In the genomic region with DNA sequence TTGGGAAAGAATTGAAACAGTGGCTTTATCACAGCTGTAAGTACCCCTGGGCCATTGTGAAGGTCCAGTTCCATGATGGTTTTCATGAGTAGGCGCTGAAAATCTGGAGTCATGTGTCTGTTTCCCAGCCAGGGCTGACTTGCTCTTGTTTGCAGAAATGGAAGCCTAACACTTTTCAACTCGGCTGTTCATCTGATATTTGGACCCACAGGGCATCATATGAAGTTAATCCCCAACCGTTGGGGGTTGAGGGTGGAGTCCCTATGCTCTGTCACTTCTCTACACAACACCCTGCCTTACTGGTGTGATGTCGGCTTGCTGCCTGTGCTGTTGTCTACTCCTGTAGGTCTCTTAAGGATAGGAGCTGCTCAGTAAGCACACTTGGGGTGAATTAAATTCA, we compare ENCODE assay signal across 23 mouse cellular contexts.
"Had no signal": no experiment of that assay in that cellular context is flagged by ENCODE, and none has a peak within 500 bp of the region (broad histone marks: within the 10 kb centered on the region; RNA-seq: fewer than 3 reads in every experiment).

No protein-coding gene starts in this region.

- H3K27me3 ChIP-seq: heart, embryonic 12.5 days; hindbrain, embryonic 12.5 days; hindbrain, embryonic 15.5 days; intestine, embryonic 15.5 days; limb, embryonic 12.5 days; liver, embryonic 13.5 days; liver, embryonic 15.5 days had no signal

- H3K9ac ChIP-seq: heart, embryonic 12.5 days; hindbrain, embryonic 12.5 days; hindbrain, embryonic 15.5 days; intestine, embryonic 15.5 days; limb, embryonic 12.5 days; liver, embryonic 13.5 days; liver, embryonic 15.5 days had no signal

- H3K4me1 ChIP-seq: hindbrain, embryonic 12.5 days; hindbrain, embryonic 15.5 days had no signal

- DNase-seq: gastrocnemius, adult 2 months; gastrocnemius, postnatal 10 days; gastrocnemius, postnatal 25 days; heart, adult 18-20 months; heart, postnatal 10 days; heart, postnatal 4 days; kidney, adult 18-20 months; kidney, postnatal 14 days; kidney, postnatal 4 days; liver; liver, embryonic 13.5 days had no signal

- H3K9me3 ChIP-seq: heart, embryonic 10.5 days; heart, embryonic 12.5 days; hindbrain, embryonic 10.5 days; hindbrain, embryonic 12.5 days; hindbrain, embryonic 15.5 days; intestine, embryonic 15.5 days; limb, embryonic 10.5 days; limb, embryonic 12.5 days; liver, embryonic 13.5 days; liver, embryonic 15.5 days had no signal

- H3K4me3 ChIP-seq: gastrocnemius, adult 2 months; heart, embryonic 10.5 days; heart, embryonic 12.5 days; hindbrain, embryonic 10.5 days; hindbrain, embryonic 12.5 days; hindbrain, embryonic 15.5 days; intestine, embryonic 15.5 days; layer of hippocampus, adult 2 months; left cerebral cortex, adult 2 months; limb, embryonic 10.5 days; limb, embryonic 12.5 days; liver, embryonic 13.5 days; liver, embryonic 15.5 days had no signal

- H3K27ac ChIP-seq: gastrocnemius, adult 2 months; heart, embryonic 10.5 days; hindbrain, embryonic 10.5 days; hindbrain, embryonic 12.5 days; hindbrain, embryonic 15.5 days; intestine, embryonic 15.5 days; layer of hippocampus, adult 2 months; left cerebral cortex, adult 2 months; limb, embryonic 10.5 days; limb, embryonic 12.5 days; liver, embryonic 13.5 days; liver, embryonic 15.5 days had no signal

- ATAC-seq: inflammation-experienced regulatory T-cells, adult 6 months had no signal

- H3K4me2 ChIP-seq: heart, embryonic 12.5 days; hindbrain, embryonic 12.5 days; hindbrain, embryonic 15.5 days; intestine, embryonic 15.5 days; limb, embryonic 12.5 days; liver, embryonic 13.5 days; liver, embryonic 15.5 days had no signal

- H3K36me3 ChIP-seq: heart, embryonic 10.5 days; heart, embryonic 12.5 days; hindbrain, embryonic 10.5 days; hindbrain, embryonic 12.5 days; hindbrain, embryonic 15.5 days; intestine, embryonic 15.5 days; limb, embryonic 10.5 days; limb, embryonic 12.5 days; liver, embryonic 13.5 days; liver, embryonic 15.5 days had no signal
